24 mouse cellular contexts compared by ENCODE assay signal in the genomic region with DNA sequence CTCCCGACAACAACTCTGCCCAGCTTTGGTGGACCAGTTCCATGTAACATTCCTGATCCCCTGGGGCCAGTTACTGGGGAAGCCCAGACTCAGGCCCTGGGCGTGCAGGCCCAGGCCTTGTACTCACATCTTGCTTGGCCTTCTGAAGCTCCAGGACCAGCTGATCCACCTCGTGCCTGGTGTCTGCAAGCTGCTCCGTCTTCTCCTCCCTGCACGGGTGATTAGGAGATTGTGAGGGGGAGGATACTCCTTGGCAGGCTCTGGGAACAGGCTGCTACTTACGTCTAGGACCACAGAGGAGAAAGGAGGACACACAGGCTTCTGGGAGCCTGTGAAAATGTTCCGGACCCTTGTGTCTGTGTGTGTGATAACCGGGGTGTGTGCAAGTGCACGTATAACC. TPM values are rescaled to one million over a fixed set of nuclear protein-coding genes. Genes with fewer than 3 reads are reported as not detected.
DNase-seq lines count a peak whose midpoint lies in the region; ATAC-seq and TF ChIP-seq lines count a peak whose summit lies in the region.
"Had no signal": no experiment of that assay in that cellular context is flagged by ENCODE, and none has a peak within 500 bp of the region (broad histone marks: within the 10 kb centered on the region; RNA-seq: fewer than 3 reads in every experiment).

No protein-coding gene starts in this region.

- 0 out of 2 replicates have a peak, but pooled peaks cover 12% of the 10 kb centered on the region for H3K36me3 ChIP-seq in kidney, postnatal 0 days (ENCODE audit: insufficient read depth, low read length)
- H3K36me3 ChIP-seq: embryonic facial prominence, embryonic 13.5 days had no signal

- H3K9ac ChIP-seq in kidney, postnatal 0 days (ENCODE audit: low read depth, low read length), result no peak overlapping the region
- H3K9ac ChIP-seq: embryonic facial prominence, embryonic 13.5 days; forebrain, embryonic 13.5 days; hindbrain, embryonic 14.5 days; midbrain, embryonic 12.5 days had no signal

- no peak for TF ChIP-seq CTCF in kidney, postnatal 0 days (IDR thresholded peaks at IDR 0.05; ENCODE audit: low read depth)

- no peak overlapping the region for H3K27ac ChIP-seq in kidney, postnatal 0 days
- H3K27ac ChIP-seq: embryonic facial prominence, embryonic 13.5 days; forebrain, embryonic 13.5 days; heart, adult 2 months; hindbrain, embryonic 14.5 days; limb, embryonic 10.5 days; midbrain, embryonic 12.5 days had no signal

- no peaks in the 10 kb centered on the region for H3K4me1 ChIP-seq in kidney, postnatal 0 days (replicated peaks; ENCODE audit: insufficient read depth, low read length)
- H3K4me1 ChIP-seq: forebrain, embryonic 13.5 days; midbrain, embryonic 12.5 days had no signal

- H3K4me2 ChIP-seq in kidney, postnatal 0 days (ENCODE audit: low read length), result no peak overlapping the region
- H3K4me2 ChIP-seq: embryonic facial prominence, embryonic 13.5 days; forebrain, embryonic 13.5 days; hindbrain, embryonic 14.5 days; midbrain, embryonic 12.5 days had no signal

- no peak; the same call in 1 of the 2 replicates for ATAC-seq in kidney, postnatal 0 days (replicated peaks; ENCODE audit: low FRiP score, low read depth)
- ATAC-seq: activated CD4-positive, CD25-positive, alpha-beta regulatory T cell, adult 4 months; forebrain, embryonic 13.5 days had no signal

- H3K27me3 ChIP-seq in kidney, postnatal 0 days (ENCODE audit: insufficient read depth, low read length), result no peaks in the 10 kb centered on the region
- H3K27me3 ChIP-seq: embryonic facial prominence, embryonic 13.5 days; forebrain, embryonic 13.5 days had no signal

- no peaks in the 10 kb centered on the region for H3K9me3 ChIP-seq in kidney, postnatal 0 days (replicated peaks; ENCODE audit: low read length)
- H3K9me3 ChIP-seq: embryonic facial prominence, embryonic 13.5 days; forebrain, embryonic 13.5 days; limb, embryonic 10.5 days; midbrain, embryonic 12.5 days had no signal

- no peak overlapping the region for H3K4me3 ChIP-seq in kidney, postnatal 0 days (replicated peaks; ENCODE audit: low read depth, low read length)
- H3K4me3 ChIP-seq: embryonic facial prominence, embryonic 13.5 days; erythroblast, embryonic 14.5 days; forebrain, embryonic 13.5 days; heart, adult 2 months; limb, embryonic 10.5 days; midbrain, embryonic 12.5 days had no signal

- WGBS in kidney, postnatal 0 days, result 57% methylated on average over 9 of the region's 9 CpGs

- DNase-seq in kidney, postnatal 0 days (ENCODE audit: low spot score), result peak; percentile 32
- DNase-seq in kidney, adult 9 months, result no peak
- peak; percentile 25 for DNase-seq in ovary, postnatal 36 days (ENCODE audit: low spot score)
- DNase-seq in ovary, postnatal 10 days (ENCODE audit: low spot score), result no peak
- peak; percentile 31 for DNase-seq in skeletal muscle tissue, adult 2 months (ENCODE audit: low read depth, low spot score)
- DNase-seq in testis, postnatal 10 days (ENCODE audit: low spot score), result peak; percentile 68
- no peak for DNase-seq in cerebellum, adult 18-20 months
- DNase-seq: adrenal gland, adult 8-10 months; cerebellum, adult 2 months; cerebellum, postnatal 25 days; embryo, embryonic 11 days; heart, adult 2 months; kidney, adult 8-10 months; liver; lung, adult 2 months; lung, postnatal 14 days; thymus, postnatal 4 days had no signal

RNA-seq across cellular contexts. Expression of a gene that starts 58.3 kb away (rescaled TPM):
- 0.36 and 0.57 TPM in 2 replicates for polyA plus RNA-seq in kidney, postnatal 0 days (2015; fragmentation: Nextera tagmentation; extraction: Ambion mirVana)
- polyA plus RNA-seq: erythroblast, embryonic 14.5 days had no signal

Comparison
In these comparisons a context has a peak if more than half of its experiments do, and no peak if none do; other contexts are left out.
1. DNase-seq: peak in kidney, postnatal 0 days (single experiment), ovary, postnatal 36 days (single experiment), skeletal muscle tissue, adult 2 months (single experiment) and testis, postnatal 10 days (single experiment); none in kidney, adult 9 months (single experiment), ovary, postnatal 10 days (single experiment) and cerebellum, adult 18-20 months (0 of 2).